Mouse (Mus musculus) gastrocnemius, postnatal 36 days (tissue): ENCODE measurements around the gene Pde4d. TPM values are rescaled to one million over a fixed set of nuclear protein-coding genes. Genes with fewer than 3 reads are reported as not detected.

Experiments used
- DNase-seq, 2 experiments: peaks; one replicate each; pipeline ENCODE4 v3.0.0; 2022
- intact Hi-C: fragments of 180-260 bp; cut with DNase I; formaldehyde crosslinking; loops from one replicate; pipeline ENCODE4 v1.15.1; 2025
- total RNA-seq, 2 experiments: library from RNA; stranded (reverse); gene quantifications; 2 replicates each; pipeline ENCODE4 v1.2.3; 2021

Pde4d gene
- total RNA-seq, 2 experiments from 2014 or later: 190 to 235 TPM

GRCm38 (mm10) chr13:109756854-109757253, 1307.1 kb downstream of the Pde4d start:
- intact Hi-C loops: loop anchor here (10.0 kb wide), 1 partner anchor 312 kb away; no protein-coding TSS in a partner anchor
- no peak for DNase-seq

- DNase-seq: peak in 1 of 2 experiments; percentile 15
- intact Hi-C loops: loop anchor here (10.0 kb wide), 1 partner anchor 314 kb away; no protein-coding TSS in a partner anchor
These were observed 1309.5 kb downstream of the Pde4d start for GRCm38 (mm10) chr13:109759201-109759600.

- intact Hi-C loops: no loop called here
- DNase-seq: no peak
These were observed 1311.3 kb downstream of the Pde4d start for GRCm38 (mm10) chr13:109761081-109761480.

- intact Hi-C loops: loop anchor here (5.0 to 10.0 kb wide), 3 partner anchors 48 to 240 kb away; no protein-coding TSS in a partner anchor
- DNase-seq: no peak
These were observed 1325.0 kb downstream of the Pde4d start for GRCm38 (mm10) chr13:109774791-109775190.

- intact Hi-C loops: loop anchor here (5.0 to 10.0 kb wide), 3 partner anchors 47 to 240 kb away; no protein-coding TSS in a partner anchor
- DNase-seq: no peak
These were observed 1325.4 kb downstream of the Pde4d start for GRCm38 (mm10) chr13:109775197-109775596.

GRCm38 (mm10) chr13:109776116-109776515, 1326.4 kb downstream of the Pde4d start:
- intact Hi-C loops: loop anchor here (5.0 to 10.0 kb wide), 3 partner anchors 46 to 239 kb away; no protein-coding TSS in a partner anchor
- DNase-seq: peak; percentile 87 to 88

- intact Hi-C loops: loop anchor here (5.0 to 10.0 kb wide), 3 partner anchors 45 to 238 kb away; no protein-coding TSS in a partner anchor
- DNase-seq: no peak
These were observed 1327.2 kb downstream of the Pde4d start for GRCm38 (mm10) chr13:109776995-109777394.

- intact Hi-C loops: loop anchor here (5.0 to 10.0 kb wide), 3 partner anchors 45 to 237 kb away; no protein-coding TSS in a partner anchor
These were observed 1327.7 kb downstream of the Pde4d start for GRCm38 (mm10) chr13:109777441-109777840.

GRCm38 (mm10) chr13:109778297-109778835, 1328.6 kb downstream of the Pde4d start:
- DNase-seq: no peak
- intact Hi-C loops: loop anchor here (5.0 to 10.0 kb wide), 3 partner anchors 44 to 236 kb away; no protein-coding TSS in a partner anchor

More at GRCm38 (mm10) chr13:109777441-109777840, 1327.7 kb downstream of the Pde4d start:
- DNase-seq: no peak

GRCm38 (mm10) chr13:109781466-109781865, 1331.7 kb downstream of the Pde4d start:
- intact Hi-C loops: no loop called here
- no peak for DNase-seq

- no peak for DNase-seq
- intact Hi-C loops: no loop called here
These were observed 1338.9 kb downstream of the Pde4d start for GRCm38 (mm10) chr13:109788604-109789003.

- intact Hi-C loops: no loop called here
- DNase-seq: no peak
These were observed 1339.4 kb downstream of the Pde4d start for GRCm38 (mm10) chr13:109789151-109789550.

GRCm38 (mm10) chr13:109790045-109790715, 1340.4 kb downstream of the Pde4d start:
- intact Hi-C loops: no loop called here
- DNase-seq: no peak

GRCm38 (mm10) chr13:109793918-109794317, 1344.2 kb downstream of the Pde4d start:
- intact Hi-C loops: no loop called here

GRCm38 (mm10) chr13:109798651-109799050, 1348.9 kb downstream of the Pde4d start:
- intact Hi-C loops: no loop called here
- DNase-seq: no peak

More at GRCm38 (mm10) chr13:109793918-109794317, 1344.2 kb downstream of the Pde4d start:
- no peak for DNase-seq

- DNase-seq: no peak
- intact Hi-C loops: no loop called here
These were observed 1352.5 kb downstream of the Pde4d start for GRCm38 (mm10) chr13:109802201-109802600.

GRCm38 (mm10) chr13:109806193-109806966, 1356.6 kb downstream of the Pde4d start:
- DNase-seq: no peak
- intact Hi-C loops: no loop called here

GRCm38 (mm10) chr13:109807036-109807435, 1357.3 kb downstream of the Pde4d start:
- intact Hi-C loops: no loop called here
- no peak for DNase-seq

GRCm38 (mm10) chr13:109807446-109807845, 1357.7 kb downstream of the Pde4d start:
- DNase-seq: no peak
- intact Hi-C loops: no loop called here

GRCm38 (mm10) chr13:109808039-109808438, 1358.3 kb downstream of the Pde4d start:
- DNase-seq: no peak
- intact Hi-C loops: no loop called here

GRCm38 (mm10) chr13:109808946-109809345, 1359.2 kb downstream of the Pde4d start:
- intact Hi-C loops: no loop called here
- no peak for DNase-seq
